Mouse (Mus musculus) liver, embryonic 15.5 days (tissue): Measurements from ENCODE around the gene Mocs3. TPM values are rescaled to one million over a fixed set of nuclear protein-coding genes. Genes with fewer than 3 reads are reported as not detected.

ENCODE experiments used
- ATAC-seq: fragments of 200-750 bp; cut with Nextera tagmentation; 2 replicates; pipeline ENCODE4 v1.8.0; 2017; ENCODE audit warnings: moderate number of reproducible peaks, mild to moderate bottlenecking, moderate library complexity; ENCODE audit not compliant: insufficient read depth
- H3K27ac ChIP-seq: fragments of 300-500 bp; sonication (generic); replicated peaks from 2 replicates; pipeline ENCODE4 v1.5.1; 2015; ENCODE audit warnings: mild to moderate bottlenecking, inconsistent platforms
- H3K27me3 ChIP-seq: fragments of 300-500 bp; sonication (generic); 2 replicates; pipeline ENCODE4 v1.6.1; 2015; ENCODE audit warnings: mild to moderate bottlenecking, inconsistent platforms
- H3K36me3 ChIP-seq: fragments of 300-500 bp; sonication (generic); replicated peaks from 2 replicates; pipeline ENCODE4 v1.6.1; 2015; ENCODE audit warnings: moderate library complexity, mild to moderate bottlenecking, inconsistent platforms
- H3K4me1 ChIP-seq: fragments of 300-500 bp; sonication (generic); replicated peaks from 2 replicates; pipeline ENCODE4 v1.6.1; 2015; ENCODE audit warnings: inconsistent platforms
- H3K4me2 ChIP-seq: fragments of 300-500 bp; sonication (generic); 2 replicates; pipeline ENCODE4 v1.6.1; 2015; ENCODE audit warnings: moderate library complexity, mild to moderate bottlenecking, inconsistent platforms
- H3K4me3 ChIP-seq: fragments of 300-500 bp; sonication (generic); replicated peaks from 2 replicates; pipeline ENCODE4 v1.5.1; 2015; ENCODE audit warnings: mild to moderate bottlenecking, inconsistent platforms
- H3K9ac ChIP-seq: fragments of 300-500 bp; sonication (generic); 2 replicates; pipeline ENCODE4 v1.6.1; 2015; ENCODE audit warnings: moderate library complexity, mild to moderate bottlenecking, inconsistent platforms
- H3K9me3 ChIP-seq: fragments of 300-500 bp; sonication (generic); replicated peaks from 2 replicates; pipeline ENCODE4 v1.6.1; 2016; ENCODE audit warnings: inconsistent platforms
- WGBS: fragments of 180-500 bp; shearing (Covaris S2); methylation state at CpG from one replicate; pipeline ENCODE4 v1.1.7; 2015; ENCODE audit warnings: mixed read lengths; ENCODE audit not compliant: insufficient replicate concordance; 5-methylcytosine and 5-hydroxymethylcytosine counted together
- polyA plus RNA-seq: library from polyadenylated mRNA; unstranded; fragments of >200 nt; fragmentation: Nextera tagmentation; extraction: Ambion mirVana; gene quantifications from 2 replicates; pipeline ENCODE4 v1.2.1, GENCODE M21; 2015

The Mocs3 gene
- polyA plus RNA-seq, result 3.4 and 3.6 TPM in 2 replicates

GRCm38 (mm10) chr2:168230026-168230728 is at the start of gene Mocs3, which contains the start of the genes Gm20716 and Dpm1:
Mocs3 (plus strand) TSS chr2:168230622.
Gm20716 (minus strand) TSS chr2:168230364.
Dpm1 (minus strand) TSS chr2:168230591.
- no peaks in the 10 kb centered on the region for H3K27me3 ChIP-seq
- H3K9me3 ChIP-seq, result no peaks in the 10 kb centered on the region
- ATAC-seq, result peak; percentile 82
- WGBS, result under 1% methylated on average over 73 of the region's 73 CpGs
- peak within 1 kb of the TSS; percentile 87 for H3K27ac ChIP-seq
- peak within 1 kb of the TSS; percentile 99 for H3K4me2 ChIP-seq
- peak within 1 kb of the TSS; percentile 95 for H3K9ac ChIP-seq
- peaks cover 39% of the 10 kb centered on the region for H3K36me3 ChIP-seq
- H3K4me3 ChIP-seq, result peak within 1 kb of the TSS; percentile 100
- H3K4me1 ChIP-seq, result peaks cover 42% of the 10 kb centered on the region

DNA sequence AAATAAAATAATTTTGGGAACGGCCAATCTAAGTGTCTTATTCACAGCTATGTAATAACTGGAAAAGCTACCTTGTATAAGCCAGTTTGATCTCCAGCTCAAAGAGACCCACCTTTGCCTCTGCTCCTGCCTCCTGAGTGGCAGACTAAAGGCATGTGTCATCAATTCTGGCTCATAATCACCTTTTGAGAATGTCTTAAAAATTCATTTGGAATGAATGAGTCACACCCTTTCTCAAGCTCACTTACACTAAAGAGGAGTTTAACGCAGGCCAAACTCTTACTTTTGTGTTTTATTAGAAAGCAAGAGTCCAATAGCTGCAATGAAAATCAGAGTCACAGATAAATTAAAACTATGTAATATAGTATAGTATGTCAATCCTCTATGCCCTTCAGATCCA is 38.6 kb upstream of the Mocs3 start:
- Histone ChIP-seq H3K27me3 (no peaks in the 10 kb centered on the region), H3K27ac (no peak overlapping the region), H3K4me2 (no peak overlapping the region), H3K9ac (no peak overlapping the region), H3K4me3 (no peak overlapping the region), H3K4me1 (peaks cover 73% of the 10 kb centered on the region), H3K9me3 (no peaks in the 10 kb centered on the region), H3K36me3 (peaks cover 80% of the 10 kb centered on the region)
- no peak for ATAC-seq
- WGBS, result 87% methylated on average over 2 of the region's 2 CpGs

- WGBS, result 46% methylated on average over 2 of the region's 2 CpGs
- Histone ChIP-seq H3K9ac (no peak overlapping the region), H3K4me2 (no peak overlapping the region), H3K9me3 (no peaks in the 10 kb centered on the region), H3K27ac (no peak overlapping the region), H3K27me3 (no peaks in the 10 kb centered on the region), H3K4me3 (no peak overlapping the region), H3K36me3 (peaks cover 79% of the 10 kb centered on the region), H3K4me1 (peaks cover 80% of the 10 kb centered on the region)
- ATAC-seq, result no peak
These were observed 36.7 kb upstream of the Mocs3 start for GRCm38 (mm10) chr2:168193685-168194084.

- 73% methylated on average over 2 of the region's 2 CpGs for WGBS
- ATAC-seq, result no peak
- H3K4me3 ChIP-seq, result no peak overlapping the region
- no peak overlapping the region for H3K4me2 ChIP-seq
- H3K9ac ChIP-seq, result no peak overlapping the region
- H3K36me3 ChIP-seq, result peaks cover 80% of the 10 kb centered on the region
- peaks cover 83% of the 10 kb centered on the region for H3K4me1 ChIP-seq
- H3K27me3 ChIP-seq, result no peaks in the 10 kb centered on the region
- no peak overlapping the region for H3K27ac ChIP-seq
- H3K9me3 ChIP-seq, result no peaks in the 10 kb centered on the region
These were observed 34.7 kb upstream of the Mocs3 start for GRCm38 (mm10) chr2:168195721-168196120.

- Histone ChIP-seq H3K9ac (no peak overlapping the region), H3K4me2 (no peak overlapping the region), H3K27ac (no peak overlapping the region), H3K9me3 (no peaks in the 10 kb centered on the region), H3K36me3 (peaks cover 75% of the 10 kb centered on the region), H3K4me1 (peaks cover 77% of the 10 kb centered on the region), H3K4me3 (no peak overlapping the region), H3K27me3 (no peaks in the 10 kb centered on the region)
- ATAC-seq, result no peak
- WGBS, result 89% methylated on average over 1 of the region's 1 CpGs
These were observed 32.0 kb upstream of the Mocs3 start for GRCm38 (mm10) chr2:168198421-168198820.

GRCm38 (mm10) chr2:168199476-168199875 is 30.9 kb upstream of the Mocs3 start:
- no peak overlapping the region for H3K9ac ChIP-seq
- no peak for ATAC-seq
- H3K27ac ChIP-seq, result no peak overlapping the region
- WGBS, result 82% methylated on average over 4 of the region's 4 CpGs
- H3K4me2 ChIP-seq, result peak overlapping the region; percentile 21; the same call in 1 of the 2 replicates
- no peaks in the 10 kb centered on the region for H3K27me3 ChIP-seq
- no peak overlapping the region for H3K4me3 ChIP-seq
- no peaks in the 10 kb centered on the region for H3K9me3 ChIP-seq
- H3K36me3 ChIP-seq, result peaks cover 75% of the 10 kb centered on the region
- H3K4me1 ChIP-seq, result peaks cover 74% of the 10 kb centered on the region

- no peak overlapping the region for H3K27ac ChIP-seq
- no peaks in the 10 kb centered on the region for H3K27me3 ChIP-seq
- no peaks in the 10 kb centered on the region for H3K9me3 ChIP-seq
- WGBS, result 48% methylated on average over 5 of the region's 5 CpGs
- H3K36me3 ChIP-seq, result peaks cover 76% of the 10 kb centered on the region
- H3K9ac ChIP-seq, result no peak overlapping the region
- no peak overlapping the region for H3K4me3 ChIP-seq
- H3K4me1 ChIP-seq, result peaks cover 74% of the 10 kb centered on the region
- ATAC-seq, result no peak
- H3K4me2 ChIP-seq, result no peak overlapping the region
These were observed 30.3 kb upstream of the Mocs3 start for GRCm38 (mm10) chr2:168200014-168200691.

DNA sequence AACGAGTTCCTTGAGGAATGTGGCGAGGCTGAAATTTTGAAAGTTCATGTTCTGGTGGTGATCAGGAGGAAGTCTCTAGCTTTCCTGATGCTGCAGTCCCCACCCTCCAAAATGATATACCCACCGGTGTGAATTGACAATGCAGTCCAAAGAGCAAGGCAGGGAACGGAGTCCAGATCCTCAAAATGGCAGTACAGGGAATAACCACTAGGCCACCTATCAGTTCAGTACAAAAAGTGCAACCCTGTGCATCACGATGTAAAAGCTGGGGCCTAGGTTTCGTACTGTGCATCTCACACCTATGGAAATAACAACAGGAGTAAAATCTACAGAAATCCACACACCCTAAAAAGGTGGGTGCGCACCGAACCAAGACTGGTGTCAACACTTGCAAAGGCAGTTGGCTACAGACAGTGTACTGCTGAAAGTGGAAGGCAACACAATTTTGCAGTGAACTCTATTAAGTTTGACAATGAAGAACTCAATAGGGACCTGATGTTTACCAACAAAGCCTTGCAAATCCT is 25.9 kb upstream of the Mocs3 start:
- no peaks in the 10 kb centered on the region for H3K27me3 ChIP-seq
- H3K4me3 ChIP-seq, result peak overlapping the region; percentile 98
- H3K27ac ChIP-seq, result no peak overlapping the region; the same call in 1 of the 2 replicates
- WGBS, result 79% methylated on average over 8 of the region's 8 CpGs
- no peaks in the 10 kb centered on the region for H3K9me3 ChIP-seq
- H3K9ac ChIP-seq, result peak overlapping the region; percentile 96; the same call in 1 of the 2 replicates
- peak overlapping the region; percentile 87 for H3K4me2 ChIP-seq
- ATAC-seq, result no peak
- peaks cover 62% of the 10 kb centered on the region for H3K36me3 ChIP-seq
- peaks cover 63% of the 10 kb centered on the region for H3K4me1 ChIP-seq

DNA sequence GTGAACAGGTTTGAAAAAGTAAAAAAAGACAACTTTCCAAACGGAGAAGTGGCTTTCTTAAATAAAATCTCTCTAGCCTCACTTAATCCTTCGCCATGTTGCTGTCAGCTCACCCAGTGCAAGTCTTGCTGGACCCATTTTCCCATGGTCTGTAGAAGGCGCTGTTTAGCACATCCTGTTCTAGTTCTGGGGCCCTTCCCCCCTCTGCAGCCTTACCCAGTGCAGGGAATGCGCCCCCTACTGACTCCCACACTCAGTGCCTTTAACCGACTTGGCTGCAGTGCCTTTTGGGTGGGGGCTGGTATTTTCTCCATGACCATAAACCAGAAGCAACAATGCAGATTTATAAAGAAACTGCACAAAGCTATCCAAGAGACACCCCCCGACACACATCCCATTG is 25.2 kb upstream of the Mocs3 start:
- Histone ChIP-seq H3K27me3 (no peaks in the 10 kb centered on the region), H3K4me2 (peak overlapping the region; percentile 87), H3K9ac (peak overlapping the region; percentile 96), H3K4me3 (peak overlapping the region; percentile 98), H3K4me1 (peaks cover 58% of the 10 kb centered on the region), H3K9me3 (no peaks in the 10 kb centered on the region), H3K27ac (peak overlapping the region; percentile 93), H3K36me3 (peaks cover 61% of the 10 kb centered on the region)
- peak; percentile 38 for ATAC-seq
- 3% methylated on average over 6 of the region's 6 CpGs for WGBS

GRCm38 (mm10) chr2:168205681-168206631 is 24.5 kb upstream of the Mocs3 start:
- peaks cover 62% of the 10 kb centered on the region for H3K36me3 ChIP-seq
- peak; percentile 2 for ATAC-seq
- WGBS, result 1% methylated on average over 44 of the region's 49 CpGs

More at GRCm38 (mm10) chr2:168205681-168206631, 24.5 kb upstream of the Mocs3 start:
- Histone ChIP-seq H3K27ac (peak overlapping the region; percentile 93), H3K9me3 (no peaks in the 10 kb centered on the region), H3K4me3 (peak overlapping the region; percentile 98), H3K9ac (peak overlapping the region; percentile 96), H3K27me3 (no peaks in the 10 kb centered on the region), H3K4me2 (peak overlapping the region; percentile 87), H3K4me1 (peaks cover 51% of the 10 kb centered on the region)
